Comparison of ENCODE assay signal across 9 mouse cellular contexts in the genomic region with DNA sequence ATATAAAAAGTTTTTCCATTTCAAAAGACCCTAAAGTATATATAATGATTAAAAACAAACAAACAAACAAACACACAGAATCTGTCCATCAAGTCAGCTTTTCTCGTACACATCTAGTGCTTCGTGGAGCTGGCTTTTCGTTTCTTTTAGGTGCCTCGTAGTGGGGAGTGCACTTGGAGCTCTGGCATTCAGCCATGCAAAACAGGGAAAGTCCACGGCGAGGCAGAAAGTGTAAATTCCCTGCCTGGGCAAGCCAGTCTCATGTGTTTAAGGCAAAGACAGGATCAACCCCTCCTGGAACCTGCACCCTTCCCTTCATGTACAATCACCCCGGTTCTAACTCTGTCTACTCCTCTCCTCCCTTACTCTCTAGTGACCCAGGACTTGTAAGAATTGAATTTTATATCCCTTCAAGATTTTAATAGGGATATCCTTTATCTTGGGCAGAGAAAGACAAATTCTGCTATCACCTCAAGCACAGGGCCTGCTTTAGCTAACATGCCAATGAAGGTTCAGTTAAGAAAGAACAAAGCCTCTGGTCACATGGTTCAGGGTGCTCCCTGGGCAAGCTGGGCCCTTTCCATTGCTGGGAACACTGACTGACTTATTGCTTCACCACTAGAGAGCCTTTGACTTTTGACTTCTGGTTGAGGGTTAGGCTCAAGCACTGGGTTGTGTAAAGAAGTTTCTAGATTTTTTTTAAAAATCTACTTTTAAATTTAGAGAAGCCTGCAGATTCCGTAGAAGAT.
A peak's percentile ranks its signal among the peaks of the same experiment; 100 is the strongest.
DNase-seq lines count a peak whose midpoint lies in the region; ATAC-seq and TF ChIP-seq lines count a peak whose summit lies in the region.
"Had no signal": no experiment of that assay in that cellular context is flagged by ENCODE, and none has a peak within 500 bp of the region (broad histone marks: within the 10 kb centered on the region; RNA-seq: fewer than 3 reads in every experiment).

No protein-coding gene starts in this region.

- 44% methylated on average over 8 of the region's 8 CpGs for WGBS in lung, embryonic 14.5 days
- 47% methylated on average over 8 of the region's 8 CpGs for WGBS in stomach, embryonic 15.5 days

- H3K4me3 ChIP-seq in lung, embryonic 14.5 days (ENCODE audit: low read depth, low read length), result no peak overlapping the region
- H3K4me3 ChIP-seq in stomach, embryonic 15.5 days (replicated peaks), result no peak overlapping the region

- peaks cover 16% of the 10 kb centered on the region for H3K4me1 ChIP-seq in lung, embryonic 14.5 days (ENCODE audit: insufficient read depth)
- peaks cover 14% of the 10 kb centered on the region for H3K4me1 ChIP-seq in stomach, embryonic 15.5 days

- DNase-seq in lung, embryonic 14.5 days, result peak; percentile 53
- no peak for DNase-seq in lung, postnatal 14 days
- peak; percentile 39 for DNase-seq in kidney, adult 11 months
- peak; percentile 43 to 55 for DNase-seq in kidney, postnatal 4 days
- DNase-seq in adrenal gland, adult (ENCODE audit: inconsistent age in 2 of 2, low spot score in 1 of 2), result no peak
- DNase-seq in right cerebral cortex, postnatal 10 days (ENCODE audit: low spot score in 2 of 2), result no peak
- DNase-seq: cerebellum, adult 11-12 months; thymus, postnatal 25 days had no signal

- H3K27ac ChIP-seq in lung, embryonic 14.5 days (ENCODE audit: low read depth), result peak overlapping the region; percentile 73
- H3K27ac ChIP-seq in stomach, embryonic 15.5 days, result peak overlapping the region; percentile 79

- TF ChIP-seq CTCF in lung, embryonic 14.5 days (IDR thresholded peaks at IDR 0.05; ENCODE audit: low read depth), result no peak

- ATAC-seq in lung, embryonic 14.5 days (ENCODE audit: insufficient read depth), result peak; percentile 21; the same call in 1 of the 2 replicates
- ATAC-seq in stomach, embryonic 15.5 days (ENCODE audit: insufficient read depth, low FRiP score, low read depth), result peak; percentile 61

- H3K9ac ChIP-seq in lung, embryonic 14.5 days, result no peak overlapping the region
- no peak overlapping the region for H3K9ac ChIP-seq in stomach, embryonic 15.5 days

- no peaks in the 10 kb centered on the region for H3K27me3 ChIP-seq in lung, embryonic 14.5 days (ENCODE audit: insufficient read depth, low read length)
- no peaks in the 10 kb centered on the region for H3K27me3 ChIP-seq in stomach, embryonic 15.5 days (replicated peaks)

- no peaks in the 10 kb centered on the region for H3K9me3 ChIP-seq in lung, embryonic 14.5 days (ENCODE audit: low read depth, low read length)
- H3K9me3 ChIP-seq in stomach, embryonic 15.5 days, result no peaks in the 10 kb centered on the region

- no peaks in the 10 kb centered on the region for H3K36me3 ChIP-seq in lung, embryonic 14.5 days (ENCODE audit: insufficient read depth)
- no peaks in the 10 kb centered on the region for H3K36me3 ChIP-seq in stomach, embryonic 15.5 days

- H3K4me2 ChIP-seq in lung, embryonic 14.5 days, result no peak overlapping the region
- no peak overlapping the region for H3K4me2 ChIP-seq in stomach, embryonic 15.5 days

Comparison
In these comparisons a context has a peak if more than half of its experiments do, and no peak if none do; other contexts are left out.
1. DNase-seq: peak in lung, embryonic 14.5 days (single experiment), kidney, adult 11 months (single experiment) and kidney, postnatal 4 days (2 of 2); none in lung, postnatal 14 days (single experiment), adrenal gland, adult (0 of 2) and right cerebral cortex, postnatal 10 days (0 of 2).